Comparison of ENCODE assay signal across 22 mouse cellular contexts in the genomic region with DNA sequence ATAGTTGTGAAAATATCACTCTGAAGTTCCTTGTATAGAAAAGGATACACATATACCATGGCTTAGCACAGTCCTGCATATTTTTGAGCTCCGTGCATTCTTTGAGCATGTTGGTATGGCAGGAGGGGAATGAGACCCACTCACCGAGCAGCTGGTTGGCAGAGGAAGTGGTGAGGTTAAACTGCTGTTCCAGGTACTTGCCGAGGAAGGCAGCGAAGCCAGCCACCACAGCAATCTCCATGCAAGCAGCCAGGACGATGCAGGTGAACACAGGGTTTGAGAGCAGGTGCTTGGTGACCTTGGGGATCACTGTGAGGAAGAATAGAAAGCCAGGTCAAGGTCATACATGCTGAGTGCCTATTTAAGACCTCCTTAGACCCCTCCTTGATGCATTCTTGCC.
DNase-seq lines count a peak whose midpoint lies in the region; ATAC-seq lines count a peak whose summit lies in the region.
"Had no signal": no experiment of that assay in that cellular context is flagged by ENCODE, and none has a peak within 500 bp of the region (broad histone marks: within the 10 kb centered on the region; RNA-seq: fewer than 3 reads in every experiment).

No protein-coding gene starts in this region.

- intact Hi-C loops in left cerebral cortex, postnatal 4 days (cut with DNase I), result no loop called here

- no peak for ATAC-seq in CD4-positive, CD25-positive, alpha-beta regulatory T cell, adult 4 months
- no peak for ATAC-seq in monocyte, adult 5-6 weeks (replicated peaks; ENCODE audit: insufficient number of reproducible peaks, low FRiP score, low TSS enrichment, poor library complexity, severe bottlenecking)
- ATAC-seq: forebrain, embryonic 16.5 days; hindbrain, postnatal 0 days had no signal

- peak; percentile 5 for DNase-seq in CD4-positive, CD25-positive, alpha-beta regulatory T cell, adult 2 months (ENCODE audit: low read depth, low spot score)
- DNase-seq in thymus, adult 18-20 months, result peak; percentile 20 to 34
- peak; percentile 37 to 45 for DNase-seq in thymus, postnatal 10 days (ENCODE audit: low spot score in 2 of 2)
- peak; percentile 39 to 56 for DNase-seq in thymus, postnatal 36 days
- no peak for DNase-seq in left cerebral cortex, postnatal 4 days
- no peak for DNase-seq in cerebellum, postnatal 4 days (ENCODE audit: low spot score in 2 of 2)
- DNase-seq: adrenal gland, postnatal 10 days; adrenal gland, postnatal 36 days; cerebellum, adult 11 months; cerebellum, adult 2 months; cerebellum, adult 9-11 months; cerebellum, postnatal 25 days; embryo, embryonic 11 days; gastrocnemius, postnatal 10 days; gastrocnemius, postnatal 36 days; heart, adult 2 months; heart, postnatal 14 days; heart, postnatal 4 days had no signal

Comparison
In these comparisons a context has a peak if more than half of its experiments do, and no peak if none do; other contexts are left out.
1. DNase-seq: peak in CD4-positive, CD25-positive, alpha-beta regulatory T cell, adult 2 months (single experiment), thymus, adult 18-20 months (2 of 2), thymus, postnatal 10 days (2 of 2) and thymus, postnatal 36 days (2 of 2); none in left cerebral cortex, postnatal 4 days (single experiment) and cerebellum, postnatal 4 days (0 of 2).